21 mouse cellular contexts compared by ENCODE assay signal in genomic region chr6:6917334-6917733, GRCm38 (mm10). TPM values are rescaled to one million over a fixed set of nuclear protein-coding genes. Genes with fewer than 3 reads are reported as not detected.
"Had no signal": no experiment of that assay in that cellular context is flagged by ENCODE, and none has a peak within 500 bp of the region (broad histone marks: within the 10 kb centered on the region; RNA-seq: fewer than 3 reads in every experiment).

No protein-coding gene starts in this region.

- H3K4me2 ChIP-seq: neural tube, embryonic 15.5 days; stomach, embryonic 15.5 days had no signal

- H3K27ac ChIP-seq: neural tube, embryonic 15.5 days; stomach, embryonic 15.5 days; stomach, postnatal 0 days had no signal

- H3K4me1 ChIP-seq: neural tube, embryonic 15.5 days; stomach, embryonic 15.5 days had no signal

- DNase-seq: retina, postnatal 1 day; right cerebral cortex, adult 18-20 months; right cerebral cortex, postnatal 14 days; right cerebral cortex, postnatal 25 days; right cerebral cortex, postnatal 4 days; spleen, adult 18-20 months; thymus, adult 18-20 months; thymus, adult 2 months; thymus, postnatal 14 days; thymus, postnatal 25 days; thymus, postnatal 36 days; thymus, postnatal 4 days had no signal

- H3K4me3 ChIP-seq: neural tube, embryonic 15.5 days; stomach, embryonic 15.5 days had no signal

- H3K27me3 ChIP-seq: neural tube, embryonic 15.5 days; stomach, embryonic 15.5 days had no signal

- H3K36me3 ChIP-seq: neural tube, embryonic 15.5 days; stomach, embryonic 15.5 days had no signal

- H3K9ac ChIP-seq: neural tube, embryonic 15.5 days; stomach, embryonic 15.5 days had no signal

- H3K9me3 ChIP-seq: neural tube, embryonic 15.5 days; stomach, embryonic 15.5 days had no signal

RNA-seq across cellular contexts. Expression of gene Dlx5, which starts 35.4 kb away (rescaled TPM):
- total RNA-seq: neutrophil, adult 5-6 weeks had no signal
- polyA plus RNA-seq: neural tube, embryonic 14.5 days; small intestine, adult 2 months; spleen, adult 2 months; urinary bladder, adult 2 months had no signal

RNA-seq across cellular contexts. Expression of gene Dlx6, which starts 54.2 kb away (rescaled TPM):
- total RNA-seq: neutrophil, adult 5-6 weeks had no signal
- polyA plus RNA-seq: neural tube, embryonic 14.5 days; neural tube, embryonic 15.5 days; small intestine, adult 2 months; spleen, adult 2 months; stomach, postnatal 0 days; thymus, adult 2 months; thymus, postnatal 0 days; urinary bladder, adult 2 months had no signal
